ENCODE assay signal across 17 mouse cellular contexts in the genomic region with DNA sequence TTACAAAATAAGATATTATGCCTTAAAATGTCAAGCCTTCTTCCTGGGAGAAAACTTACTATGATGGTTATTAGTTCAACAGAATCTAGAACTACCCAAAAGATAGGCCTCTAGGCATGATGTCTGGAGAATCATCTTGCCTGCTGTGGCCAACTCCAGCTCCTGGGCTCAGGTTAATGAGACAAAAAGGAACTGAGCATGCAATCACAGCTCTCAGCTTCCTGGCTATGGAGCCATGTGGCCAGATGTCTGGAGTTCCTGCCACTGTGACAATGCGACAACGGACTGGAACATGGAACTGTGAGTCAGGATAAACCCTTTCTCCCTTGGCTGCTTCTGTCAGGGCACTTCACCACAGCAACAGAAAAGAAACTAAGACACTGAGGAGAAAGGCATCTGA.
"Had no signal": no experiment of that assay in that cellular context is flagged by ENCODE, and none has a peak within 500 bp of the region (broad histone marks: within the 10 kb centered on the region; RNA-seq: fewer than 3 reads in every experiment).

No protein-coding gene starts in this region.

- DNase-seq: kidney, adult 8-10 months; kidney, postnatal 10 days; kidney, postnatal 4 days; lung, adult 18-20 months; lung, postnatal 10 days; lung, postnatal 36 days; thymus, adult 18-20 months; thymus, postnatal 36 days had no signal

- H3K4me3 ChIP-seq: kidney, embryonic 15.5 days; liver, embryonic 15.5 days; lung, embryonic 15.5 days; megakaryocyte, embryonic 14.5 days; midbrain, embryonic 12.5 days; midbrain, embryonic 15.5 days; neural tube, embryonic 12.5 days; neural tube, embryonic 15.5 days had no signal

- H3K27ac ChIP-seq: kidney, embryonic 15.5 days; liver, embryonic 15.5 days; lung, embryonic 15.5 days; midbrain, embryonic 12.5 days; midbrain, embryonic 15.5 days; neural tube, embryonic 12.5 days; neural tube, embryonic 15.5 days had no signal

- ATAC-seq: intestine, postnatal 0 days; midbrain, embryonic 15.5 days had no signal
